In the genomic region with DNA sequence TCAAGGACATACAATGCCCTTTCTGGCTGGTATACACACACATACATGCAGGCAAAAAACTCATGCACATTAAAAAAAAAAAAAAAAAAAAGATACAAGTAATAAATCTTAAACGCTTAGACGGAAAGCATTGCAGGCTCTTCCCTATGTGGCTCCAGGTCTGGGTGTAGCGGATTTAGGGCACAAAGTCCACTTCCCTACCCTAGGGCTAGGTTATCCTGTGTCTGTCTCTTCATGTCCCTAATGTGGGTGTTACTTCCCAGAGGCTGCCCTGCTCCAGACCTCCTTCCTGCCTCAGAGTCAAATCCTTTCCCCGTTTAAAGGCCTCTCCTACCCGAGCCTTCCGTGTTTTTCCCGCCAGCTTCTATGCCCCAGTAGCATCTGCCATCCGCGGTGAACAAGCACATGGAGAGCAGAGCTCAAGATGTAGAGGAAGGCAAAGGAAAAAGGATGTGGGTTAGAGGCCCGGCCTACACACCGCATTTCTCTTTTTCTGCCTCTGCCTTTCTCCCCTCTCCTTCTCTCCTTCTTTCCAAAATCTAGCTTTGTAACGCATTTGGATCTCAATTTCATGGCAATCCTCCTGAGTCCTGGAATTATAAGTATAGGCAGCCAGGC, we compare ENCODE assay signal across 24 mouse cellular contexts. TPM values are rescaled to one million over a fixed set of nuclear protein-coding genes. Genes with fewer than 3 reads are reported as not detected.
DNase-seq lines count a peak whose midpoint lies in the region; ATAC-seq and TF ChIP-seq lines count a peak whose summit lies in the region.
"Had no signal": no experiment of that assay in that cellular context is flagged by ENCODE, and none has a peak within 500 bp of the region (broad histone marks: within the 10 kb centered on the region; RNA-seq: fewer than 3 reads in every experiment).

No protein-coding gene starts in this region.

- no peak for TF ChIP-seq POLR2A in spleen, adult 2 months (IDR thresholded peaks at IDR 0.05; ENCODE audit: low read depth, low read length)

- no peak overlapping the region for H3K9ac ChIP-seq in lung, postnatal 0 days (replicated peaks; ENCODE audit: low read depth)
- H3K9ac ChIP-seq: embryonic facial prominence, embryonic 15.5 days; forebrain, embryonic 13.5 days; heart, embryonic 13.5 days; limb, embryonic 12.5 days; midbrain, embryonic 12.5 days had no signal

- H3K4me2 ChIP-seq in lung, postnatal 0 days (replicated peaks; ENCODE audit: low read depth, low read length): no peak overlapping the region
- H3K4me2 ChIP-seq: embryonic facial prominence, embryonic 15.5 days; forebrain, embryonic 13.5 days; heart, embryonic 13.5 days; limb, embryonic 12.5 days; midbrain, embryonic 12.5 days had no signal

- TF ChIP-seq EP300 in lung, postnatal 0 days (IDR thresholded peaks at IDR 0.05): no peak

- H3K27ac ChIP-seq in spleen, adult 2 months (ENCODE audit: insufficient read depth, low read length): peak overlapping the region; percentile 60; the same call in 1 of the 2 replicates
- H3K27ac ChIP-seq in lung, postnatal 0 days (ENCODE audit: low read length): no peak overlapping the region
- H3K27ac ChIP-seq: embryonic facial prominence, embryonic 15.5 days; forebrain, embryonic 13.5 days; heart, embryonic 13.5 days; kidney, postnatal 0 days; left cerebral cortex, adult 2 months; limb, embryonic 12.5 days; macrophage; midbrain, embryonic 12.5 days had no signal

- H3K36me3 ChIP-seq in spleen, adult 2 months (ENCODE audit: control insufficient read depth, insufficient read depth, low read length): peaks cover 10% of the 10 kb centered on the region
- peaks cover 6% of the 10 kb centered on the region; the same call in 1 of the 2 replicates for H3K36me3 ChIP-seq in lung, postnatal 0 days (ENCODE audit: insufficient read depth, low read length)

- H3K4me3 ChIP-seq in spleen, adult 2 months (ENCODE audit: extremely low read depth, insufficient read depth, insufficient read length): no peak overlapping the region
- no peak overlapping the region for H3K4me3 ChIP-seq in lung, postnatal 0 days (ENCODE audit: low read depth, low read length)
- H3K4me3 ChIP-seq: embryonic facial prominence, embryonic 15.5 days; forebrain, embryonic 13.5 days; heart, embryonic 13.5 days; left cerebral cortex, adult 2 months; limb, embryonic 12.5 days; midbrain, embryonic 12.5 days; myocyte had no signal

- DNase-seq in spleen, adult 2 months (ENCODE audit: low read depth in 1 of 2, low spot score in 2 of 2): no peak
- DNase-seq in spleen, adult 18-20 months: no peak
- peak; percentile 30 to 44 for DNase-seq in thymus, postnatal 36 days
- DNase-seq in ovary, postnatal 36 days (ENCODE audit: low spot score): no peak
- DNase-seq in lung, postnatal 0 days (ENCODE audit: low spot score): no peak
- no peak for DNase-seq in left cerebral cortex, postnatal 36 days (ENCODE audit: low spot score in 2 of 2)
- DNase-seq: cerebellum, adult 9-11 months; embryo, embryonic 11 days; heart, adult 11 months; heart, postnatal 36 days; lung, adult 2 months; retina, postnatal 1 day had no signal

- no peaks in the 10 kb centered on the region for H3K4me1 ChIP-seq in spleen, adult 2 months (ENCODE audit: control insufficient read depth, insufficient read depth, insufficient read length)
- no peaks in the 10 kb centered on the region for H3K4me1 ChIP-seq in lung, postnatal 0 days (ENCODE audit: insufficient read depth, low read depth, low read length)
- H3K4me1 ChIP-seq: forebrain, embryonic 13.5 days; limb, embryonic 12.5 days; midbrain, embryonic 12.5 days had no signal

- ATAC-seq in granulocyte monocyte progenitor cell, adult 5-6 weeks (replicated peaks; ENCODE audit: poor library complexity, severe bottlenecking): peak; percentile 74
- ATAC-seq in megakaryocyte progenitor cell, adult 5-6 weeks (replicated peaks; ENCODE audit: poor library complexity): peak; percentile 44
- ATAC-seq in lung, postnatal 0 days: no peak
- ATAC-seq: forebrain, embryonic 13.5 days had no signal

- no peaks in the 10 kb centered on the region for H3K27me3 ChIP-seq in spleen, adult 2 months (ENCODE audit: control insufficient read depth, insufficient read depth, low read length)
- H3K27me3 ChIP-seq in lung, postnatal 0 days (replicated peaks; ENCODE audit: insufficient read depth, low read length): no peaks in the 10 kb centered on the region
- H3K27me3 ChIP-seq: embryonic facial prominence, embryonic 15.5 days; forebrain, embryonic 13.5 days; heart, embryonic 13.5 days; limb, embryonic 12.5 days; midbrain, embryonic 12.5 days had no signal

- no peaks in the 10 kb centered on the region for H3K9me3 ChIP-seq in lung, postnatal 0 days (ENCODE audit: low read length)
- H3K9me3 ChIP-seq: embryonic facial prominence, embryonic 15.5 days; forebrain, embryonic 13.5 days; heart, embryonic 13.5 days; limb, embryonic 12.5 days; midbrain, embryonic 12.5 days had no signal

- no peak for TF ChIP-seq CTCF in spleen, adult 2 months (IDR thresholded peaks at IDR 0.05; ENCODE audit: extremely low read depth, insufficient read depth, insufficient read length, insufficient replicate concordance)
- no peak for TF ChIP-seq CTCF in lung, postnatal 0 days (IDR thresholded peaks at IDR 0.05)

- intact Hi-C loops in left cerebral cortex, postnatal 36 days (cut with DNase I): no loop called here

- 34% methylated on average over 12 of the region's 12 CpGs for WGBS in spleen, adult 2 months
- 88% methylated on average over 12 of the region's 12 CpGs for WGBS in lung, postnatal 0 days

RNA-seq across cellular contexts. Expression of a gene that starts 10.6 kb away (rescaled TPM):
- polyA plus RNA-seq in spleen, adult 2 months (2012; rRNA removed): 32.2 and 37.3 TPM in 2 replicates
- total RNA-seq in granulocyte monocyte progenitor cell, adult 5-6 weeks (2014; fragmentation: Nextera tagmentation): 29.3 and 30.7 TPM in 2 replicates
- total RNA-seq in granulocyte monocyte progenitor cell, adult 5-6 weeks (2017): 21.9 and 23.7 TPM in 2 replicates
- total RNA-seq in megakaryocyte progenitor cell, adult 5-6 weeks (2015): 48.1 and 52.5 TPM in 2 replicates
- 20.2 and 26.2 TPM in 2 replicates for total RNA-seq in megakaryocyte progenitor cell, adult 5-6 weeks (2017)
- 49.7 and 54.4 TPM in 2 replicates for polyA plus RNA-seq in lung, postnatal 0 days (2015; fragmentation: Nextera tagmentation; extraction: Ambion mirVana)
- total RNA-seq in left cerebral cortex, postnatal 36 days (2021): 100 to 1,000 TPM; 100 to 106 TPM

RNA-seq across cellular contexts. Expression of a gene that starts 15.4 kb away (rescaled TPM):
- polyA plus RNA-seq in spleen, adult 2 months (2012; rRNA removed): 136 and 159 TPM in 2 replicates
- total RNA-seq in granulocyte monocyte progenitor cell, adult 5-6 weeks (2014; fragmentation: Nextera tagmentation): 134 and 148 TPM in 2 replicates
- 142 and 146 TPM in 2 replicates for total RNA-seq in granulocyte monocyte progenitor cell, adult 5-6 weeks (2017)
- 99.0 and 102 TPM in 2 replicates for total RNA-seq in megakaryocyte progenitor cell, adult 5-6 weeks (2015)
- 124 and 144 TPM in 2 replicates for total RNA-seq in megakaryocyte progenitor cell, adult 5-6 weeks (2017)
- 6.8 and 7.5 TPM in 2 replicates for polyA plus RNA-seq in lung, postnatal 0 days (2015; fragmentation: Nextera tagmentation; extraction: Ambion mirVana)
- 100 to 1,000 TPM; 138 to 145 TPM for total RNA-seq in left cerebral cortex, postnatal 36 days (2021)

RNA-seq across cellular contexts. Expression of a gene that starts 16.2 kb away (rescaled TPM):
- 0.84 and 1.3 TPM in 2 replicates for polyA plus RNA-seq in spleen, adult 2 months (2012; rRNA removed)
- total RNA-seq in granulocyte monocyte progenitor cell, adult 5-6 weeks (2014; fragmentation: Nextera tagmentation): not detected in 2 replicates
- not detected in 2 replicates for total RNA-seq in granulocyte monocyte progenitor cell, adult 5-6 weeks (2017)
- total RNA-seq in megakaryocyte progenitor cell, adult 5-6 weeks (2015): 0.44 TPM in 1 of 2 replicates, not detected in the other
- not detected in 2 replicates for total RNA-seq in megakaryocyte progenitor cell, adult 5-6 weeks (2017)
- 0.31 and 0.45 TPM in 2 replicates for polyA plus RNA-seq in lung, postnatal 0 days (2015; fragmentation: Nextera tagmentation; extraction: Ambion mirVana)
- 100 to 1,000 TPM; 398 to 475 TPM for total RNA-seq in left cerebral cortex, postnatal 36 days (2021)
- total RNA-seq: neutrophil, adult 5-6 weeks had no signal
- polyA plus RNA-seq: macrophage had no signal

RNA-seq across cellular contexts. Expression of a gene that starts 43.0 kb away (rescaled TPM):
- polyA plus RNA-seq in spleen, adult 2 months (2012; rRNA removed): 31.9 and 32.7 TPM in 2 replicates
- 24.5 and 28.0 TPM in 2 replicates for total RNA-seq in granulocyte monocyte progenitor cell, adult 5-6 weeks (2014; fragmentation: Nextera tagmentation)
- total RNA-seq in granulocyte monocyte progenitor cell, adult 5-6 weeks (2017): 17.5 and 26.2 TPM in 2 replicates
- 6.7 and 8.9 TPM in 2 replicates for total RNA-seq in megakaryocyte progenitor cell, adult 5-6 weeks (2015)
- total RNA-seq in megakaryocyte progenitor cell, adult 5-6 weeks (2017): 15.2 and 22.4 TPM in 2 replicates
- polyA plus RNA-seq in lung, postnatal 0 days (2015; fragmentation: Nextera tagmentation; extraction: Ambion mirVana): 0.90 and 0.91 TPM in 2 replicates
- total RNA-seq in left cerebral cortex, postnatal 36 days (2021): 10 to 100 TPM; 10.0 to 16.8 TPM

RNA-seq across cellular contexts. Expression of a gene that starts 50.8 kb away (rescaled TPM):
- 3.8 and 3.9 TPM in 2 replicates for polyA plus RNA-seq in spleen, adult 2 months (2012; rRNA removed)
- 32.7 and 33.4 TPM in 2 replicates for total RNA-seq in granulocyte monocyte progenitor cell, adult 5-6 weeks (2014; fragmentation: Nextera tagmentation)
- 13.5 and 18.5 TPM in 2 replicates for total RNA-seq in granulocyte monocyte progenitor cell, adult 5-6 weeks (2017)
- 10.1 and 12.1 TPM in 2 replicates for total RNA-seq in megakaryocyte progenitor cell, adult 5-6 weeks (2015)
- 23.0 and 24.4 TPM in 2 replicates for total RNA-seq in megakaryocyte progenitor cell, adult 5-6 weeks (2017)
- 0.25 and 0.35 TPM in 2 replicates for polyA plus RNA-seq in lung, postnatal 0 days (2015; fragmentation: Nextera tagmentation; extraction: Ambion mirVana)
- not detected for total RNA-seq in left cerebral cortex, postnatal 36 days (2021)
- total RNA-seq: left cerebral cortex, adult 2 months had no signal

Comparison
In these comparisons a context has a peak if more than half of its experiments do, and no peak if none do; other contexts are left out.
1. DNase-seq: peak in thymus, postnatal 36 days (2 of 2); none in spleen, adult 2 months (0 of 2), spleen, adult 18-20 months (0 of 2), ovary, postnatal 36 days (single experiment), lung, postnatal 0 days (single experiment) and left cerebral cortex, postnatal 36 days (0 of 2).
2. RNA of a gene that starts 16.2 kb away (total RNA-seq): 398 to 475 TPM in left cerebral cortex, postnatal 36 days; 0.44 TPM in megakaryocyte progenitor cell, adult 5-6 weeks and not detected in granulocyte monocyte progenitor cell, adult 5-6 weeks; every median in the first group is over 100 times any median in the second.